Mouse (Mus musculus) hindbrain, embryonic 15.5 days (tissue): ENCODE data around the gene Olfr1353. TPM values are rescaled to one million over a fixed set of nuclear protein-coding genes. Genes with fewer than 3 reads are reported as not detected.
"Not testable (repeated sequence)": the region's sequence is repeated elsewhere in the genome, so short reads cannot be mapped to it uniquely, and the experiment has no call there.

Source experiments
- ATAC-seq: fragments of 200-750 bp; cut with Nextera tagmentation; 2 replicates; pipeline ENCODE4 v1.8.0; 2017; ENCODE audit warnings: low read depth, moderate number of reproducible peaks, moderate TSS enrichment; ENCODE audit not compliant: low FRiP score
- H3K27ac ChIP-seq: fragments of 300-500 bp; sonication (generic); replicated peaks from 2 replicates; pipeline ENCODE4 v1.5.1; 2015; ENCODE audit warnings: mild to moderate bottlenecking, inconsistent platforms
- H3K27me3 ChIP-seq: fragments of 300-500 bp; sonication (generic); 2 replicates; pipeline ENCODE4 v1.6.1; 2015; ENCODE audit warnings: control low read depth, inconsistent platforms
- H3K36me3 ChIP-seq: fragments of 300-500 bp; sonication (generic); 2 replicates; pipeline ENCODE4 v1.6.1; 2015; ENCODE audit warnings: control low read depth, inconsistent platforms
- H3K4me1 ChIP-seq: fragments of 300-500 bp; sonication (generic); replicated peaks from 2 replicates; pipeline ENCODE4 v1.6.1; 2015; ENCODE audit warnings: control low read depth, inconsistent platforms
- H3K4me2 ChIP-seq: fragments of 300-500 bp; sonication (generic); 2 replicates; pipeline ENCODE4 v1.6.1; 2015; ENCODE audit warnings: moderate library complexity, mild to moderate bottlenecking, inconsistent platforms
- H3K4me3 ChIP-seq: fragments of 300-500 bp; sonication (generic); 2 replicates; pipeline ENCODE4 v1.5.1; 2015; ENCODE audit warnings: mild to moderate bottlenecking, inconsistent platforms
- H3K9ac ChIP-seq: fragments of 300-500 bp; sonication (generic); 2 replicates; pipeline ENCODE4 v1.6.1; 2015; ENCODE audit warnings: inconsistent platforms
- H3K9me3 ChIP-seq: fragments of 300-500 bp; sonication (generic); 2 replicates; pipeline ENCODE4 v1.6.1; 2016; ENCODE audit warnings: control low read depth, inconsistent platforms
- WGBS: fragments of 180-500 bp; shearing (Covaris S2); methylation state at CpG from one replicate; pipeline ENCODE4 v1.1.7; 2015; 5-methylcytosine and 5-hydroxymethylcytosine counted together
- polyA plus RNA-seq: library from polyadenylated mRNA; unstranded; fragments of >200 nt; fragmentation: Nextera tagmentation; extraction: Ambion mirVana; gene quantifications from 2 replicates; pipeline ENCODE4 v1.2.1, GENCODE M21; 2015

The Olfr1353 gene
- not detected in 2 replicates for polyA plus RNA-seq

DNA sequence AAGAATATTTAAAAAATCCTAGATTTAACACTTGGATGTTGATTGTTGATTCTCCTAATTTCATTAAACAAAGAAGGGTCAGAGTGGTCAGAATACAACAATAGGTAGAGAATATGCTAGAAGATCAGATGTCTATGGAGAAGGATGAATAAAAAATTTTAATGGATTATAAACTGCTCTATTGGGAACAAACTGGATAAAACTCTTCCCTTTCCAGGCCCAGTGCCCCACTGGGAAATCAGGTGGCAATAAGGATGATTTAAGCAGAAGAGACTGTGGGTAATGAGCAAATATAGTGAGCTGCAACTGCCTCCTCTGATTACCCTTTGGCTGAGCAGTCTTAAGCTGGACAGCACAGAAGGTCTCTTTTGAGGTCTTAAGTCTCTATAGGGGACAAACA, at the start of gene Olfr1353:
Gene Olfr1353, plus strand, starts transcription at position 301 of the 400 bp plus-strand sequence.
- ATAC-seq, H3K4me2 ChIP-seq, H3K4me1 ChIP-seq, H3K27me3 ChIP-seq, H3K27ac ChIP-seq, H3K36me3 ChIP-seq, H3K4me3 ChIP-seq, H3K9ac ChIP-seq, H3K9me3 ChIP-seq: not testable (repeated sequence)

DNA sequence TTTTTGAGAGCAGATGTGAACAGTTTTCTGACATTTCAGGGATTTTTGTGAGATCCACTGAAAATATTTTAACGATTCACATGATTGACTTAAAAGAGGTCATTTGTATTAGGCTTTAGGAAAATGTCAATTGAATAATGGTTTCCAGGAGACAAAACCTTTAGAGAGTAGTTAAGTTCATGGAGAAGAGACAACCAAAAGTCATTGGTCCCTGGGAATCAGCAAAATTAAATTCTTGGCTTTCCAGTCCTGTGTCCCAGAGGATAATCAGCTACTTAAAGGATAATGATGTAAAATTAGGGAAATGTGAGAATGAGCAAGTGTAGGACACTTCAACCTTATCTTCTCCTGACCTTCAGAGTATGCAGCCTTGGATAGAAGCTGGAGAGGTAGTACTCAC, 12.8 kb upstream of the Olfr1353 start, which contains the start of gene Olfr8:
Gene Olfr8, plus strand, starts transcription at position 301 of the 400 bp plus-strand sequence.
- not testable (repeated sequence) for H3K4me2 ChIP-seq, H3K9ac ChIP-seq, H3K4me3 ChIP-seq, H3K4me1 ChIP-seq, H3K27ac ChIP-seq, H3K9me3 ChIP-seq, H3K36me3 ChIP-seq, ATAC-seq, H3K27me3 ChIP-seq
- 86% methylated on average over 1 of the region's 1 CpGs for WGBS

DNA sequence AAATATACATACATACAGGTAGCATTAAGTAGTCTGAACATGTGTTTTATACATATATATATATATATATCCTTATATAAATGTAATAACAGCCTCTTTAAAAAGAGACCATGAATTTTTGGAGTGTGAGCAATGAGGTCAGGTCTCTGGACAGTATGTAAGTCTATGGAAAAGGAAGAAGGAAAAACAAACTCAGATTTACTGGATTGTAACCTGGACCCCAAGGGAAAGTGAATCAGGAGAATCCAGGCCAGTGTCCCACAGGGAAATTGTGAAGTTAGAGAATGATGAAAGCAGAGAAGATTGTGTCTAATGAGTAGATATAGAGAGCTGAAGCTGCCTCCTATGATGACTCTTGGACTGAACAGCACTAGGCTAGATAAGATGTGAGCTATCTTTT, 17.6 kb downstream of the Olfr1353 start, which contains the start of gene Olfr1352:
Gene Olfr1352, plus strand, starts transcription at position 301 of the 400 bp plus-strand sequence.
- H3K4me1 ChIP-seq: no peaks in the 10 kb centered on the region
- no peaks in the 10 kb centered on the region for H3K36me3 ChIP-seq
- no peak within 1 kb of the TSS for H3K9ac ChIP-seq
- no peak for ATAC-seq
- H3K27me3 ChIP-seq: no peaks in the 10 kb centered on the region
- H3K4me2 ChIP-seq: no peak within 1 kb of the TSS
- H3K9me3 ChIP-seq: no peaks in the 10 kb centered on the region
- H3K4me3 ChIP-seq: no peak within 1 kb of the TSS
- H3K27ac ChIP-seq: no peak within 1 kb of the TSS

DNA sequence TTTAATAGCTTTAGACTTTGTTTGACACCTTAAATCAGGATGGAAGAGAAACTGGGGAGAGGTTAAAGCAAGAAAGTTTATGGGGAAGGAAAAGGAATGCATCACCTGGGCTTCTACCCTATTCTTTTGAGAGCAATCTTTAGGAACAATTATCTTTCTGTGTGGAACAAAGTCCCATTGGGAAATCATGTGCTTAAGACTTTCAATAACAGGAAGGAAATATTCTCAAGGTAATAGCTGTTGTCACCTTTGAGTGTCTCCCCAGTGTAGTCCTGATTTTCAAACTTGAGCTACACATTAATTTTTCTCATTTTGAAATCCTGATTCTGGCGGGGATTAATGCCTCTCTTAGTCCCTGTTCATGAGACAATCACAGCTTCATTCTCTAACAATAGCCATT, 49.1 kb downstream of the Olfr1353 start, which contains the start of gene Olfr1351:
Gene Olfr1351, plus strand, starts transcription at position 301 of the 400 bp plus-strand sequence.
- H3K27me3 ChIP-seq: no peaks in the 10 kb centered on the region
- H3K4me1 ChIP-seq: no peaks in the 10 kb centered on the region
- 65% methylated on average over 1 of the region's 1 CpGs for WGBS
- H3K9me3 ChIP-seq: no peaks in the 10 kb centered on the region
- H3K36me3 ChIP-seq: no peaks in the 10 kb centered on the region
- no peak within 1 kb of the TSS for H3K4me2 ChIP-seq
- no peak within 1 kb of the TSS for H3K4me3 ChIP-seq
- H3K9ac ChIP-seq: no peak within 1 kb of the TSS
- H3K27ac ChIP-seq: no peak within 1 kb of the TSS
- ATAC-seq: no peak

Other genes starting within 250 kb of the Olfr1353 start
- gene Casp14, start 245.0 kb upstream of the Olfr1353 start, polyA plus RNA-seq: not detected in 2 replicates
- 0.39 and 0.65 TPM in 2 replicates for gene Ccdc105, start 210.2 kb upstream of the Olfr1353 start, polyA plus RNA-seq
- 27.3 and 29.8 TPM in 2 replicates for gene Slc1a6, start 182.8 kb upstream of the Olfr1353 start, polyA plus RNA-seq
- not detected in 2 replicates for gene Olfr1356, start 111.1 kb upstream of the Olfr1353 start, polyA plus RNA-seq
- not detected in 2 replicates for gene Olfr1355, start 87.8 kb upstream of the Olfr1353 start, polyA plus RNA-seq
- gene Olfr1354, start 50.1 kb upstream of the Olfr1353 start, polyA plus RNA-seq: not detected in 2 replicates
- not detected in 2 replicates for gene Olfr8, start 12.7 kb upstream of the Olfr1353 start, polyA plus RNA-seq
- not detected in 2 replicates for gene Olfr1352, start 17.7 kb downstream of the Olfr1353 start, polyA plus RNA-seq
- not detected in 2 replicates for gene Olfr1351, start 49.2 kb downstream of the Olfr1353 start, polyA plus RNA-seq
- gene Olfr57, start 65.4 kb downstream of the Olfr1353 start, polyA plus RNA-seq: 0.20 and 0.53 TPM in 2 replicates
- 42.8 and 44.6 TPM in 2 replicates for gene 2610008E11Rik, start 134.3 kb downstream of the Olfr1353 start, polyA plus RNA-seq
- not detected in 2 replicates for gene Vmn2r80, start 185.5 kb downstream of the Olfr1353 start, polyA plus RNA-seq